Mouse (Mus musculus) midbrain, embryonic 16.5 days (tissue): ENCODE measurements around the gene Tigar. TPM values are rescaled to one million over a fixed set of nuclear protein-coding genes. Genes with fewer than 3 reads are reported as not detected.

ENCODE experiments used
- ATAC-seq: fragments of 200-750 bp; cut with Nextera tagmentation; 2 replicates; pipeline ENCODE4 v1.8.0; 2017; ENCODE audit warnings: moderate TSS enrichment
- H3K27ac ChIP-seq: fragments of 300-500 bp; sonication (generic); 2 replicates; pipeline ENCODE4 v1.5.1; 2014; ENCODE audit warnings: mild to moderate bottlenecking, low read length, mixed read lengths
- H3K27me3 ChIP-seq: fragments of 300-500 bp; sonication (generic); 2 replicates; pipeline ENCODE4 v1.6.1; 2014; ENCODE audit warnings: low read depth, low read length, mixed read lengths; ENCODE audit not compliant: control insufficient read depth, insufficient read depth
- H3K36me3 ChIP-seq: fragments of 300-500 bp; sonication (generic); 2 replicates; pipeline ENCODE4 v1.6.1; 2014; ENCODE audit warnings: mild to moderate bottlenecking, low read length, moderate library complexity, mixed read lengths; ENCODE audit not compliant: control insufficient read depth, insufficient read depth
- H3K4me1 ChIP-seq: fragments of 300-500 bp; sonication (generic); 2 replicates; pipeline ENCODE4 v1.6.1; 2014; ENCODE audit warnings: mild to moderate bottlenecking, low read length, mixed read lengths; ENCODE audit not compliant: control insufficient read depth, insufficient read depth
- H3K4me2 ChIP-seq: fragments of 300-500 bp; sonication (generic); 2 replicates; pipeline ENCODE4 v1.6.1; 2014; ENCODE audit warnings: mild to moderate bottlenecking, low read length, mixed read lengths
- H3K4me3 ChIP-seq: fragments of 300-500 bp; sonication (generic); 2 replicates; pipeline ENCODE4 v1.5.1; 2014; ENCODE audit warnings: low read depth, mild to moderate bottlenecking, low read length, moderate library complexity, mixed read lengths
- H3K9ac ChIP-seq: fragments of 300-500 bp; sonication (generic); 2 replicates; pipeline ENCODE4 v1.6.1; 2014; ENCODE audit warnings: low read depth, low read length, mixed read lengths
- H3K9me3 ChIP-seq: fragments of 300-500 bp; sonication (generic); replicated peaks from 2 replicates; pipeline ENCODE4 v1.6.1; 2014; ENCODE audit warnings: mild to moderate bottlenecking, low read length, mixed read lengths; ENCODE audit not compliant: control insufficient read depth, poor library complexity, severe bottlenecking
- WGBS: fragments of 180-500 bp; shearing (Covaris S2); extraction: QIAGEN DNeasy Blood & Tissue Kit; methylation state at CpG from one replicate; pipeline ENCODE4 v1.1.7; 2014; 5-methylcytosine and 5-hydroxymethylcytosine counted together
- polyA plus RNA-seq: library from polyadenylated mRNA; unstranded; fragments of >200 nt; fragmentation: Nextera tagmentation; extraction: Ambion mirVana; gene quantifications from 2 replicates; pipeline ENCODE4 v1.2.1, GENCODE M21; 2015

Gene Tigar
- polyA plus RNA-seq, 1 experiment from 2014 or later, result 5.9 TPM

- no peak overlapping the region for H3K4me3 ChIP-seq
- no peak for ATAC-seq
- H3K36me3 ChIP-seq, result no peaks in the 10 kb centered on the region
- H3K4me2 ChIP-seq, result no peak overlapping the region
- no peak overlapping the region for H3K9ac ChIP-seq
- WGBS, result 81% methylated on average over 7 of the region's 7 CpGs
- 0 out of 2 replicates have a peak, but pooled peaks cover 5% of the 10 kb centered on the region for H3K4me1 ChIP-seq
- no peak overlapping the region for H3K27ac ChIP-seq
- no peaks in the 10 kb centered on the region for H3K9me3 ChIP-seq
- peaks cover 5% of the 10 kb centered on the region; the same call in 1 of the 2 replicates for H3K27me3 ChIP-seq
Measured at GRCm38 (mm10) chr6:127143576-127144288, 34.4 kb upstream of the Tigar start.

- peaks cover under 1% of the 10 kb centered on the region; the same call in 1 of the 2 replicates for H3K27me3 ChIP-seq
- no peaks in the 10 kb centered on the region for H3K9me3 ChIP-seq
- 0 out of 2 replicates have a peak, but pooled peaks cover 2% of the 10 kb centered on the region for H3K4me1 ChIP-seq
- H3K9ac ChIP-seq, result no peak overlapping the region
- no peaks in the 10 kb centered on the region for H3K36me3 ChIP-seq
- no peak overlapping the region for H3K27ac ChIP-seq
- H3K4me3 ChIP-seq, result no peak overlapping the region
- WGBS, result 84% methylated on average over 10 of the region's 10 CpGs
- no peak for ATAC-seq
- no peak overlapping the region for H3K4me2 ChIP-seq
Measured at GRCm38 (mm10) chr6:127143124-127143520, 33.8 kb upstream of the Tigar start.

GRCm38 (mm10) chr6:127142154-127143123 lies 33.1 kb upstream of the Tigar start:
- peak overlapping the region; percentile 23; the same call in 1 of the 2 replicates for H3K4me2 ChIP-seq
- H3K9me3 ChIP-seq, result no peaks in the 10 kb centered on the region
- no peak overlapping the region for H3K27ac ChIP-seq
- peak; percentile 49; the same call in 1 of the 2 replicates for ATAC-seq
- H3K4me1 ChIP-seq, result 0 out of 2 replicates have a peak, but pooled peaks cover 2% of the 10 kb centered on the region
- no peaks in the 10 kb centered on the region for H3K36me3 ChIP-seq
- no peaks in the 10 kb centered on the region for H3K27me3 ChIP-seq
- no peak overlapping the region for H3K4me3 ChIP-seq
- WGBS, result 23% methylated on average over 9 of the region's 10 CpGs
- no peak overlapping the region for H3K9ac ChIP-seq

DNA sequence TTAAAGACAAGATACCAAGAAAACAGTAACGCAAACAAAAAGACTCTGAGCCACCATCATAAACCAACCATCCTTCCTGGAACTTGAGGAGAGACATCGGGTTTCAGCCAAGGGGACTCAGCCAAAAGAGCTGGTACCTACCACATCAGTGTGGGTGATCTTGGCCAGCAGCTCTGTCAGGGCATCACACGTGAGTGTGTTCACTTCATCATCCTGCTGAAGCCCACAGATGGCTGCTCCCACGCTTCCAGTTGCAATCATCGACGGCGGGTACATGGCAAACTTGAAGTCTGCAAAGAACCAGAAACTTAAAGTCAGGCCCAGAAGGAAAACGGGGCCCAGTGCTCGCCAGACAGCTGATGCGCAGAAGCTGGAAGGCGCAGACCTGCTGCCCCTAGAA lies 29.6 kb upstream of the Tigar start:
- Histone ChIP-seq H3K36me3 (no peaks in the 10 kb centered on the region), H3K4me3 (no peak overlapping the region), H3K27ac (no peak overlapping the region), H3K4me1 (peaks cover 5% of the 10 kb centered on the region), H3K9ac (no peak overlapping the region), H3K4me2 (no peak overlapping the region), H3K27me3 (no peaks in the 10 kb centered on the region), H3K9me3 (no peaks in the 10 kb centered on the region)
- WGBS, result 98% methylated on average over 11 of the region's 11 CpGs
- ATAC-seq, result no peak

DNA sequence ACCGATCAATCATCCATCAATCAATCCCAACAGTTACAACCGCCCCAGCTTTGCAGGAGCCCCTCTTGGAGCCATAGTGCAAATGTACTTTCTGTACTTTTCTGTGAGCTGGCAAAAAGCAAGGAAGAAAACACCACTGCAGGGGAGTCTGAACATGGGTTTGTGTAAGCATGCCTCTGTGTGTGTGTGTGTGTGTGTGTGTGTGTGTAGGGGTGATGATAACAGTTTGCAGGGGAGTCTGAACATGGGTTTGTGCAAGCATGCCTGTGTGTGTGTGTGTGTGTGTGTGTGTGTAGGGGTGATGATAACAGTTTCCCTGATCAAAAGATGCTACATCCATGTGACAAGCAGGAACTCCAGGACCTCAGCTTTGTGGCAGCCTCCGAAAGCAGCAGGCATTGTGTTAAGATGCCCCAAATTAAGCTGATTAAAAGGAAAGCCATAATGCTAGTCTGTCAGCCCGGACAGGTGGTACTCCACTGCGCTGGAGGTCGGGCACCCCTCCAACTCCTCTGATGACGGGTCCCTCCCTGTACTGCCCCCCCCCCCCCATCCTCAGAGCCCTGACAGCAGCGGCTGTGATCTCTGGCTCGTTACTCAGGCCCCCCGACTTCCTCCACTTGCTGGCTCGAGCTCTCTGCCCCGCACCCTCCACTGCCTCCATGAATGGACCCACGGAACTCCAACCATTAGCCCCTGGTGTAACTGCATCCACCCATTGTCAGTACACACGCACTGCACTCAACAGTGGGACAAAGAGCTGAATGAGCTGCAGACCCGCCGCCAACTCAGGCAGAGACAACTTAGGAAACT lies 24.3 kb upstream of the Tigar start:
- no peaks in the 10 kb centered on the region for H3K9me3 ChIP-seq
- H3K4me3 ChIP-seq, result peak overlapping the region; percentile 25
- H3K4me1 ChIP-seq, result peaks cover 6% of the 10 kb centered on the region
- ATAC-seq, result peak; percentile 86
- WGBS, result 21% methylated on average over 12 of the region's 16 CpGs
- H3K27me3 ChIP-seq, result no peaks in the 10 kb centered on the region
- H3K4me2 ChIP-seq, result peak overlapping the region; percentile 60
- H3K36me3 ChIP-seq, result no peaks in the 10 kb centered on the region
- H3K9ac ChIP-seq, result peak overlapping the region; percentile 49
- H3K27ac ChIP-seq, result peak overlapping the region; percentile 26; the same call in 1 of the 2 replicates

GRCm38 (mm10) chr6:127132719-127133118 lies 23.4 kb upstream of the Tigar start:
- Histone ChIP-seq H3K4me2 (no peak overlapping the region), H3K4me3 (no peak overlapping the region), H3K9me3 (no peaks in the 10 kb centered on the region), H3K4me1 (peaks cover 6% of the 10 kb centered on the region), H3K9ac (no peak overlapping the region), H3K27me3 (no peaks in the 10 kb centered on the region), H3K27ac (no peak overlapping the region), H3K36me3 (no peaks in the 10 kb centered on the region)
- no peak for ATAC-seq
- 70% methylated on average over 3 of the region's 3 CpGs for WGBS

- no peaks in the 10 kb centered on the region for H3K27me3 ChIP-seq
- H3K27ac ChIP-seq, result no peak overlapping the region
- peaks cover 6% of the 10 kb centered on the region for H3K4me1 ChIP-seq
- no peak overlapping the region for H3K9ac ChIP-seq
- 81% methylated on average over 3 of the region's 3 CpGs for whole genome bisulfite sequencing
- no peaks in the 10 kb centered on the region for H3K9me3 ChIP-seq
- no peak overlapping the region for H3K4me3 ChIP-seq
- no peak overlapping the region for H3K4me2 ChIP-seq
- H3K36me3 ChIP-seq, result no peaks in the 10 kb centered on the region
- ATAC-seq, result no peak
Measured at GRCm38 (mm10) chr6:127131946-127132345, 22.6 kb upstream of the Tigar start.

- 51% methylated on average over 13 of the region's 13 CpGs for WGBS
- no peaks in the 10 kb centered on the region for H3K36me3 ChIP-seq
- H3K4me2 ChIP-seq, result 0 out of 2 replicates have a peak overlapping the region, but pooled peaks have one; percentile 9
- no peaks in the 10 kb centered on the region for H3K27me3 ChIP-seq
- peaks cover 6% of the 10 kb centered on the region for H3K4me1 ChIP-seq
- ATAC-seq, result no peak
- no peaks in the 10 kb centered on the region for H3K9me3 ChIP-seq
- no peak overlapping the region for H3K27ac ChIP-seq
- 0 out of 2 replicates have a peak overlapping the region, but pooled peaks have one; percentile 3 for H3K9ac ChIP-seq
- no peak overlapping the region for H3K4me3 ChIP-seq
Measured at GRCm38 (mm10) chr6:127130377-127130776, 21.0 kb upstream of the Tigar start.
